Mouse (Mus musculus): ENCODE data around the gene Zfp64.

Zfp64 gene

DNA sequence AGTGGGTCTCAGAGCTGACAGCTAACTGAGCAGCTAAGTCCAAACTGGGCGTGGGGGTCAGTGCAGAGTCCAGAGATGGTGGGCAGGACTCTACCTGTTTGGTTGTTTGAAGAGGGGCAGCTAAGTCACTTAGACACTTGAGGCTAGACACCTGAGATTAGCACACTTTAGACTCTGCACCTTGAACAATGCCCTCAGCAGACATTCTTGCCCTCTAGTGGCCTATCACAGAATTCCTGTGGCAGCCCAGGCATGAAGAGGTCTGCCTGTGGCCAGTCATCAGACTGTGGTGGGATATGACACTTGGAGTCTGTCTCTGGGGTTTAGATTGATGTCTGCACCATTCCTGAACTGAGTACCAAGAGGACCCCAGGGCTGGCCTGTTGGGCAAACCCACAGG is 7.7 kb downstream of the Zfp64 start:
- no peak for DNase-seq

DNA sequence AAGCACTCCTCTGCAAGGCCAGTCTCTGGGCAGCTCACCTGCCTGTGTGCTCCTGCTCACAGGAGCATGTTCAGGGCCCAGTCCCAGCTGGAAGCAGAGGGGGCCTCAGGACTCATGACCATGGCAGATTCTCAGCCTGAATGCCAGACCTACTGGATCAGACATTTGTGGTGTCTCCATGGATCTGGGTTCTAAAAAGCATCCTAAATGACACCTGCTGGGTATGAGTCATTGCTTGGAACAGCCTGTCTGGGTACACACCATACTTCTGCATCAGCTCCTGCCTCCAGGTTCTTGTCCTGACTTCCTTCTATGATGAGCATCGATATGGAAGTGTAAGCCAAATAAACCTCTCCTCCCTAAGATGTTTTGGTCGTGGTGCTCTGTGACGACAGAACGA is 11.4 kb downstream of the Zfp64 start:
- no peak for DNase-seq

DNA sequence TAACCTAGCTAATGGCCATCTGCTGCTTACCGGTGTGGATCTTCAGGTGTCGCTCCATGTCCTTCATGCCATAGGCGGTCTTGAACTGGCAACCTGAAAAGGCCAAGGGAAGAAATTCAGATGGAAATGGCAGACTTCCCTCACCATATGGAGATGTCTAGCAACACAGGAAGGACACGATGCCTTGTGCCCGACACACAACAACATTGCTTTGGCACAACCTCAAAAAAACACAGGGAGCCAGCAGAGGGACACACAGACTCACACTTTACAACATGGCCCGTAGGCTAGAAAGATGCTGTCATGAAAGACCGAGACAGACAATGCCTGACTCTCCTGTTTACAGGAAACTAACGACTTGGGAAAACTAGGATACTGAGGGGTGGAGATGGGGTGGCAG is 15.4 kb downstream of the Zfp64 start:
- no peak for DNase-seq

DNA sequence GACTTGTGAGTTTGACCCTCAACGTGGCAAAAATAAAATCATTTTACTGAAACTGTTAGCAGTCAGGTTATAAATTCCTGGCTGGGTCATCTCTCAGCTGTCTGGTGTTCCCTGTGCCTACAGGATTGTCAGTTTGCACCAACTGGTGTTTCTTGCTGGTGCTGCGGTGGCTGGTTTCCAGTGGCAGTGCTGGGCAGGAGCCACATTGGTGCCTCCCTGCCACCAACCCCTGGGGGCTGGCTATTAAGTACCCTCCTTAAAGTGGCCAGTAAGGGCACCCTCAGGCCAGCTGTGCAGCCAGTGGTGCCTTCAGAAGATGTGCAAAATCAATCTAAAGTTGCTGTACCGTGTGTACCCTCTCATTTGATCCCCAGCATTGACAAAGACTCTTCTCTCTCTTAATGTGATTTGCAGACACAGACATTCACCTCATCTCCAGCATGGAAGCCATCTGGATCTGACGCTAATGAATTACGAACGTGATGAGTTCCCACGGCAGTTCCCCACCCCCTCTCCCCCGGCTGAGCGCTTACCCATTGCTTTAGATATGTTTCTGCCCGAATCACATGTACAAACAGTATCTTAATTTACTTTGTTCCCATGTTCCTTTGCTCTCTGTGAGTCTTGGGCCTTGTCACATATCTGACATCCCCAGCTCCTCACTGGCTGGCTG is 16.0 kb downstream of the Zfp64 start:
- no peak for DNase-seq

DNA sequence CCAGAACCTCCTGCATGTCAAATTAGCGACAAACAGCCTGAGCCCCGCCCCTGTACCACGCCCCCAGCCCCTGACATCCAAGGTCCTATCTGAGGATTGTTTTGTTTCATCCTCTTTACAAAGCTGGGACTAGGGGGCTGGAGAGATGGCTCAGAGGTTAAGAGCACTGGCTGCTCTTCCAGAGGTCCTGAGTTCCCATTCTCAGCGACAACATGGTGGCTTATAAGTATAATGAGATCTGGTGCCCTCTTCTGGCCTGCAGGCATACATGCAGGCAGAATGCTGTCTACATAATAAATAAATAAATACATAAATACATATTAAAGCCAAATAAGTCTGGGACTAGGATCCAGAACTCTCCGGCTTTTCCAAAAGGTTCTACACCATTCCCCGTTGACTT is 18.5 kb downstream of the Zfp64 start:
- no peak for DNase-seq

DNA sequence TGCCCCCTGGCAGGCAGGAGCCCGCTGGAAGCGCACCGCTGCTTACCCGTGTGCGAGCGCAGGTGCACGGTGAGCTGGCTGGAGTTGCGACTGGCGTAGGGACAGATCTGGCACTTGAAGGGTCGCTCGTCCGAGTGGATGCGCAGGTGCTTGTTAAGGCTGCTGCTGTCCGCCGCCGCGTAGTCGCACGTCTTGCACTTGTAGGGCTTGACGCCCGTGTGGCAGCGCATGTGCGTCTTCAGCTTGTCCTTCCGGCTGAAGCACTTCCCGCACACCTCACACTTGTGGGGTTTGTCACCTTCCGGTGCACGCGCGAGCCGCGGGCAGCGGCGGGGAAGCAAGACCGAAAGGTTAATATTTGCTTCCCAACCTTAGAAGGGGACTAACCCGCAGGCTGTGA is 20.2 kb downstream of the Zfp64 start:
- no peak for DNase-seq

DNA sequence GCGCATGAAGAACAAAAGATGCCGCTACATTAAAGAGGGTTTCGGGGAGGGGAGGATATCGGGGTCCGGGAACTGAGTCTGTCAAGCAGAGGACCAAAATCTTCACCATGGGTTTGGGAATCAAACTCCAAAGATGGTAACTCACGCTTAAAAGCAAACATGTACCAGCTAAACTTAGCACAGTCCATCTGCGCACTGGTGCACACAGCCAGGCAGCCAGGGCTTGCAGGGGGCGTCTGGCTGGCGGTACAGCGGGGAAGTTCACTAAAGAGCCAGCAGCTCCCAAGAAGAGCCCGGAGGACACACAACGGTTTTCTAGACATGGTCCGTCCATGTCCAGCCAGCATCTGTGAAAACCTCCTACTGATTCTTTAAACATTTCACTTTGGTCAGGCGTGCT is 23.7 kb downstream of the Zfp64 start:
- no peak for DNase-seq

DNA sequence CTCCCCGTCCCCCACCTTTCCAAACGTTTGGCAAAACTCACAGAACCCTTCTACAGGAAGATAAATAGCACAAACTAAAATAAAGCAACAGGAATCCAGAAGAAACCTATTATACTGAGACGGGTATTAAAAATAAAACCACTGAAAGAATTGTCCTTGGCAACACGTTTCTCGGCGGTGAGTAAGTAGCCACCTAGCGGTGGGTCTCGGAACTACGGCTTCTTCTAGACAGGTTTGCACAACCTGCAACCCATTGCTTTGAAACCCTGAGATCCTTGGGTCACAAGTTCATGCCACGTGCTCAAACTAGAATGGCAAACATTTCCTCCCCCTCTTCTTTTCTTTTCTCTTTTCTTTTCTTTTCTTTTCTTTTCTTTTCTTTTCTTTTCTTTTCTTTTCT is 25.7 kb downstream of the Zfp64 start:
- peak; percentile 73 for DNase-seq

DNA sequence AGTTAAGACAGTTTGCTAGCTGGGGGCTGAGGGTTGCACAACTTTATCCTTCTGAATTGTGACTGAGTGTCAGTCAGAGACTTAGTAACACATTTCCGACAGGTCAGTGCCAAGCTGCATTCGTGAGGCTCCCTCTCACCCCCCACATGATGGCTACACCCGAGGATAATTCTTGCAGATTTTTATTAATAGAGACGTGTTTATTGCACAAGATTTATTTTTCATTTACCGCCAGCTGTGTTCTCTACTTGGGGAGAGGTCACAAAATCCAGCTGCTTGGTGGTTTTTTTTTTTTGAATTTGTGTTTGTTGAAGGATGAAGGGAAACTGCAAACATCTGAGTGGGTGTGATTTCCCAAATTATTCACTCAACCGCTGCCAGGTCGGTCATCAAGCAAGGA is 28.0 kb downstream of the Zfp64 start:
- no peak for DNase-seq

DNA sequence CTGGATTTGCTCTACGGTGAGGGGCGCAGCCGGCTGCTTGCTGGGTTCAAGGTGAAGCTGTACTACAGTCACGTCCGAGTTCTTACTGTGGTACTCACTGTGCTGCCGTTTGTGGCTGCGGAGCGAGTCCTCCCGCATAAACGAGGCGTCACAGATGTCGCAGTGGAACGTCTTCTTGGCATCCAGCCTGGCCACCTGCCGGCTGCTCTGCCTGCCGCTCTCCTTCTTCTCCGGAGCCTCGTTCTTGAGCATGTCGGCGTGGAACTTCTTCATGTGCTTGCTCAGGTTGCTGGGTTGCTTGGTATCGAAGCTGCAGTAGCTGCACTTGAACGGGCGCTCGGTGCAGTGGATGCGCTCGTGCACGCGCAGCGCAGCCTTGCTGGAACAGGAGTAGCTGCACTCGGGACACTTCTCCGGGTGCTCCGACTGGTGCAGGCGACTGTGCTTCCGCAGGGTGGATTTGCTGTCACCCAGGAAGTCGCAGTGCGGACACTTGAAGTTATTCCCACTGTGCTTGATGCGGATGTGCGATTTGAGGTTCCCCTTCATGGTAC is 29.1 kb downstream of the Zfp64 start:
- DNase-seq = no peak

DNA sequence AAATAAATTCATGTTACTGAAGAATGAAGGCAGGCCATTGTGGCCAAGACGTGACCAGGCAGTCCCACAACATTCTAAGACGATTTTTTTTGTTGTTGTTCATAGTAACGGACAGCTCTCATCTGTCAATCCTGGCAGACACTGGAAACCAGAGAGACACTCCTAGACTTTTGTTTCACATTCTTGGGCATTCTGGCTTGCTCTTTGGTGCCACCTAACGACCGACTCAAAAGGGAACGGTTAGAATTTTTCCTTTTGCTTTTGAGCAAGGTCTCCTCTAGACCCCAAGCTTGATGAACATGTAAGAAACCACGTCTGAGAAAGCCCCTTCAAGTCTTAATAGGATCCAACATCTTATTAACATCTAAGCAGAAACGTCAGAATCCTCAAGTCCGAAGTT is 31.7 kb downstream of the Zfp64 start:
- no peak for DNase-seq

DNA sequence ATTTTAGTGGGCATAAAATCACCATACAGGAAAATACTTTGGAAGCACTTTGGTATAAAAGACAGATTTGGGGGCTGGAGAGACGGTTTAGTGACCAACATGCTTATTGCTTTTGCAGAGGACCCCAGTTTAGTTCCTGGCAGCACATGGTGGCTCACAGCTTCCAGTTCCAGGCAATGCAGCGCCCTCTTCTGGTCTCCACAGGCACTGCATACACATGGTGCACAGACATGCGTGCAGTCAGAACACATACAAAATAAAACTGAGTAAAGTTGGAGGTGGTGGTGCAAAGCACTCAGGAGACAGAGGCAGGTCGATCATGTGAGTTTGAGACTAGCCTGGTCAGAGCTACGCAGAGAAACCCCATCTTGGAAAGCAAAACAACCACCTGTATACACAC is 32.9 kb downstream of the Zfp64 start:
- DNase-seq = no peak

DNA sequence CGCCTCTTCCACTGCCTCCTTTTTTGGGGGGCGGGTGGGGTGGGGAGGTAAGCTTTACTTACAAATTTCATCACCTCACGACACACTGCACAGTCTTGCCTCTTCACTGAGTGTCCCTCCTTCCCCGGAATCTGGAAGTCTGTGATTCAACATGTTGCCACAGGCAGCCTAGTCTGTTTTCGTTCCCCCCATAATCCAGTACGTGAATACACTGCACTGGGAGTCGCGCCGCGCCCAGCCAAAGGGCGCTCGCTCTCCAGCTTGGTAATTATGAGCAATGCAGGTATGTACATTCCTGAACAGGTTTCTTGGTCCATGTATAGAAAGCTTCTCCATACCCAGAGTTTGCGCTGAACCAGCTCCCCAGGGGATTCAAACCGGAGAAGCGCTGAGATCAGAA is 35.4 kb downstream of the Zfp64 start:
- DNase-seq = no peak

DNA sequence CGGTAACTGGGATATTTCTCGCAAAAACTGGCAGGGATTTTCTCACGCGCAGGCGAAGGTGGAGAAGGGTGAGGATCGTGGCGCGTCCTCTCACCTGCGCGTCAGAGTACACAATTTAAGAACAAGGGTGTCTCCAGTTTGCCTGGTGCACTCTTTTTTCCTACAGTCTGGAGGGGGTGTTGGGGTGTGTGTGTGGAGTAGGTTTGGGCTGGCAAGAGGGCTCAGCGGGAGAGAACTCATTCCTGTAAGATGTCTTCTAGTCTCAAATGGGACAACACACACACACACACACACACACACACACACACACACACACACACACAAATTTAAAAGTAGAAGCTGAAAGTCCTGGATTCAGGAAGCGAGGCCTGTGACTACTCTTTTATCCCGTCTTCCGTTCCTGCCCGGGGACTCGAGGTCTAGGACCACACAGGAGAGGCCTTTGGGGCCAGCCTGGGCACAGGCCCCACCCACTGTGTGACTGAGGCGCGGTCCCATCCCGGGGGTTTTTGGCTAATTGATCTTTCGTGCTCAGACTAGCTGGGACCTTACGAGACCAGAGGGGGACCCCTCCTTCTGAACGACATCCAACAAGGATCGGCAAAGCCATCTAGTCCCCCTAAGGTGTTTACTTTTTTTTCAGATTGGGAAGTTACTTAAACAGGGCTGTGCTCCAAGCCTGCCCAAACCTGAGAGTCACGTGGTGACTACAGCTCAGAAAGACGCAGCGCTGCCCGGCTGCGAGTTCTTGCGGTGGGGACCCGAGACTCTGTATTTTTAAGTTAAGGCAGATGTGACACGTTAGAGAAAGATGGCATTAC is 42.3 kb downstream of the Zfp64 start:
- no peak for DNase-seq

DNA sequence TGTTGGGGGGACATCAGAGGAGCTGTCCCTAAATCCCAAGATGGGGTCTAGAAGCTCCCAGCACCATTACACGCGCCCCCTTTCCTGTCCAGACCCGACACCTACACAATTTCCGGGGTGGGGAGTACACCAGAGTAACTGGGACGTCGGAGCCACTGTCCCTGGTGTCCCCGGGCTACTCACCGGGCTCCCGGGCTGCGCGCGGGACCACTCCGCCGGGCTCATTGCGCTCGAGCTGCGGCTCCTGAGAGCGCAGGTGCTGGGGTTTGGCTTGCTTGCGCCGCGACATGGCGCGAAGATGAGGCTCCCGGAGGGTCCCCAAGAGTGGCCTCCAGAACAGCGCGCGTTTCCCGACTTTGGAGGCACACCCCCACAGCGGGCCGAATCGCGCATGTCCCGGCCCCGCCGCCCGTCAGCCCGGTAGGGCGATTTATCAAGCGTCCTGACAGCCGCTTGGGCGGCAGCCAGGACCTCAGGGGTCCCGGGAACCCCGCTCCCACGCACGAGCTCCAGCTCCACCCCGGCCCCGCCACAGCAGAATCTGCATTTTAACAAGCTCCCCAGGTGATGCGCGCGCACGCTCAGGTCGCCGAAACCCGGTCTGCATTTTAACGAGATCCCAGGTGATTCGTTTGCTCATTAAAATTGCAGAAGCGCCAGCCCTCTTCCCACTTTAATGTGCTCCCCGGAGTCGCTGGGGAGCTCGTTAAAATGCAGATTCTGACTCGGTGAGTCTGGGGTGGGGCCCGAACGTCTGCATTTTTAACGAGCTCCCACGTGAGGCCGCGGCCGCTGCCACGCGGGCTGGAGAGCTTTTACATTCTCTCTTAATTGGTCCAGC is 43.1 kb downstream of the Zfp64 start:
- DNase-seq = peak; percentile 26

DNA sequence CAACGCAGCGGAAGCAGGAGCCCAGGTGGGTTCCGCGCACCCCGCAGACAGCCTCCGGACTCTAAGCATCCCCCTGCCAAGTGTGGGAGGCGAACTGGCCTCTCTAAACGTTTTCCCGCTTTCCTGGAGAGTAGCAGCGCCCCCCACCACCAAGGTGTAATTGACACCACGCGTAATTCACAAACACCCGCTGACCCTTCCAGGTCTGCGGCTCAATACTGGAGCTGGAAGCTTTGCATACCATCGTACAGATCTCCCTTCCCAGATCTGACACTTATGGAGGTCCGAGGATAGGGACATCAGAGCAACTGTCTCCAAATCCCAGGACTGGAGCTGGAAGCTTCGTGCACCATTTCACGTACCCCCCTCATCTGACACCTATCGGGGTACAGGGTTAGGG is 43.9 kb downstream of the Zfp64 start:
- DNase-seq = no peak

DNA sequence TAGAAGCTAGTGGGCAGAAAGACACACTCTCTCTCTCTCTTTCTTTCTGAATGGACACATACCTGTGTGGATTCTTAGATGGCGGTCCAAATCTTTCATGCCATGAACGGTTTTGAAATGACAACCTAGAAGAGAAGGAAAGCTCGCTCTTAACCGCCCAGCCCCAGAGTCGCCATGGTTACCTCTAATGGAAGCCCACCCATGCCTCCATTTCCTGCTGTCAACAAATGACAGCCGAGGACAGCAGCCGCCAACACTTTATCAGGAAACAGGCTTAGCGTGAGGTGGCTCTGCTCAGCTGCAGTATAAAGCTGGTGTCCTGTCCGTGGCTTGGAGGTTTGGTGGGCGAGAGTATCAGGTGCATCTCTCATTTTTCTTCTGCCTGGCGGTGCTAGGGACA is 49.4 kb downstream of the Zfp64 start:
- DNase-seq = no peak

DNA sequence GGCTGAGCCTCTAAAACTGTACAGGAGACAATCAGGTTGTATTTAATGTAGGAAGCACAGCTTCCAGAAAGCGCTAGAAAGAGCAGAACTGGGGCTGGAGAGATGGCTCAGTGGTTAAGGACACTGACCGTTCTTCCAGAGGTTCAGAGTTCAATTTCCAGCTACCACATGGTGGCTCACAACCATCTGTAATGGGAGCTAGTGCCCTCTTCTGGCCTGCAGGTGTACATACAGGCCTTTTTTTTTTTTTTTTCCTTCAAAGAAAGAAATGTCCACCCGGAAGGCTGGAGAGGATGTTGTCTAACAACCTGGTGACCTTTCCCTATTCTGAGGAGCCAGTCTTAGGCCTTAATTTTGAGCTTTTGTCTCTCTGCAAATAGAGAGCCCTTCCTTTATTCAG is 50.5 kb downstream of the Zfp64 start:
- no peak for DNase-seq

DNA sequence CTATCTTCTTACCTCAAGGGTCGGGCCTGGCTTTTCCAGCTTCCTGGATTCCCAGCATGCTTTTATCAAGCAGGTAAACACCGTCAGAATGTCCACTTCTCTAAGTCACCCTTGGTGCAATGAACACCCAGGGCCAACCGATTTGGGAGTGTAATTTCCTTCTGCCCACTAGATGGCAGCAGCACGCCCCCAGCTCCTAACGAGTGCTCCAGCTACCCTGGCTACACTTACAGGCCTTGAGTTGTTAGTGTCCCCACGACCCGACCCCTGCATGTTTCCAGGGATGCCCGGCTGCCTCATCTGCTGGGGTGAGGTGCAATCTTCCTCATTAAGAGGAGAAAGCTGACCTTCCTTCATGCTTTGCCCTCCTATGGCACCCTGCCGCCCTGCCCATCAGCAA is 51.2 kb downstream of the Zfp64 start:
- peak; percentile 59 for DNase-seq

DNA sequence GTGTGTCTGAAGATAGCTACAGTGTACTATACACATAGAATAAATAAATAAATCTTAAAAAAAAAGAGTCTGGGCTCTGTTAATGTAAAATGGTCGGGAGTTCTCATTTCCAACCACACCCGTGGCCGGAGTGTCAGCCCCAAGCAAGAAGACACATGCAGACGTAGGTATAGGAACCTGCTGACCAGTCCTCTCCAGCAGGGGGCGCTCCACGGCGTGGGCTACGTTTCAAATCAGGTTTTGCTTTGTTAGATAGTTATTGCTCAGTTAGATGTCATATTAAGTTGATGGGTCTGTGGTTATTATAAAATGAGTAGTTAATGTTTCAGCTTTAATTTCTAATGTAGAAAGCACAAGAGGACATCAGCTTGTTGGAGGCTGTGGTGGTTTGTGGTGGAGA is 52.8 kb downstream of the Zfp64 start:
- peak; percentile 59 for DNase-seq

DNA sequence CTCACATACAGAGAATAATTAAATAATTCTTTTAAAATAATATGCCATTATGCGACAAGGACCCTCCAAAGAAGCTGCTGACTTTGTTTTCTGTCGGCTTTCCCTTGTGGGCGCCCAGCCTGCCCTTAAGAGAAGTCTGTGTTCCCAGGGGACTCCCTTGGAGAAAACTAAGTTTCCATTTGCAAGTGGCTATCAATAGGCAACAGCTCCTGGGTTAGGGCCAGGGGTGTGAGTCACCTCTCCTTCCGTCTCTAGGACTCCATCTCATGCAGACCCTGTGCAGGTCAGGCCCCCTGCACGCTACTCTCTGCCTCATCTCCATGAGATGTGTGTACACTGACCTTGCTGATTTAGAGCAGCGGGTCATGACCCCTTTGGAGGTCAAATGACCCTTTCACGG is 57.5 kb downstream of the Zfp64 start:
- DNase-seq = no peak

DNA sequence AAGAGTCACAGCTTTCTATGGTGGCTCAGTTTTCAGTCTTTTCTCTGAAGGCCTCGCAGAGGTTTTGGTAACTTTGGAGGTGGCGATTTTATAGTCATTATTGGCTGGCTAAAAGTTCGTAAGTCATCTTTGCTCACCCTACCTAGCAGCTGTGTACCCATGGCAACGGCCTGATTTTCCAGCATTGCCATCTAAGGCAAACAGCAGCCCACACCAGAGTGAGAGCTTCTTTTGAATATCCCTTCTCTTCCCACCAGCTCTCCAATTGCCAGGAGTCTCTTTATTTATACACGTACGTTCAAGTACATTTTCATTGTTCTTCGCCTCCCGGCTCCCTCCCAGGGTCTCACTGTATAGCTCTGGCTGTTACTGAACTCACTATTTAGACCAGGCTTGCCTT is 59.9 kb downstream of the Zfp64 start:
- DNase-seq = no peak

DNA sequence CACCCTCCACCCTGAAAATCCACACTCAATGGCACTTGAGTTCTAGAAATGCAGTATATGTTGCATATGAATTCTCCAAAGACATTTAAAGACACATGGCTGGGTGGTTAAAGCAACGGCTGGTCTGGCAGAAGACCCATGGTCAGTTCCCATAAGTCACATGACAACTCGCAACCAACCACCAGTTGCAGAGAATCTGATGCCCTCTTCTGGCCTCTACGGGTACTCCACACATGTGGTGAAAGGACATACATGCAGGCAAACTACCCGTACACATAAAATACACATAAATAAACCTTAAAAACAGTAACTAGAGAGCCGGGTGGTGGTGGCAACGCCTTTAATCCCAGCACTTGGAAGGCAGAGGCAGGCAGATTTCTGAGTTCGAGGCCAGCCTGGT is 60.6 kb downstream of the Zfp64 start:
- DNase-seq = no peak

DNA sequence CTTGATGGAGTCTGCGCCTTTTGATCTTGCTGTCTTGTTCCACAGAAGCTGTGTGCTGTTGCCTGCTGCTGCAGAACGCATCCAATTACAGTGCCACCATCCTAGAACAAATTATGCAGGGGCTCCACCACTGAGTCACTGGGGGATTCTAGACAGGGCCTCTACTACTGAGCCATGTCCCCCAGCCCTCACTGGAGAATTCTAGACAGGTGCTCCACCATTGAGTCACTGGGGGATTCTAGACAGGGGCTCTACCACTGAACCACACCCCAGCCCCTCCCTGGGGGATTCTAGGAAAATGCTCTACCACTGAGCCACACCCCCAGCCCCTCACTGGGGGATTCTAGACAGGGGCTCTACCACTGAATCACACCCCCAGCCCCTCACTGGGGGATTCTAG is 63.3 kb downstream of the Zfp64 start:
- DNase-seq = no peak
